Mouse (Mus musculus): Measurements from ENCODE around the gene Rfx8.

The Rfx8 gene

GRCm38 (mm10) chr1:39649691-39650434 lies 70.9 kb downstream of the Rfx8 start:
- no peak for DNase-seq (ENCODE audit: low read depth, low spot score)

- DNase-seq (ENCODE audit: low read depth, low spot score), result no peak
Measured at GRCm38 (mm10) chr1:39648584-39648983, 72.2 kb downstream of the Rfx8 start.

- DNase-seq (ENCODE audit: low read depth, low spot score), result no peak
Measured at GRCm38 (mm10) chr1:39645905-39646759, 74.7 kb downstream of the Rfx8 start.

- DNase-seq (ENCODE audit: low read depth, low spot score), result no peak
Measured at GRCm38 (mm10) chr1:39644333-39644732, 76.5 kb downstream of the Rfx8 start.

- no peak for DNase-seq (ENCODE audit: low read depth, low spot score)
Measured at GRCm38 (mm10) chr1:39641667-39642066, 79.1 kb downstream of the Rfx8 start.

GRCm38 (mm10) chr1:39637139-39637538 lies 83.7 kb downstream of the Rfx8 start:
- DNase-seq (ENCODE audit: low read depth, low spot score), result no peak

GRCm38 (mm10) chr1:39636660-39637059 lies 84.1 kb downstream of the Rfx8 start:
- no peak for DNase-seq (ENCODE audit: low read depth, low spot score)

- no peak for DNase-seq (ENCODE audit: low read depth, low spot score)
Measured at GRCm38 (mm10) chr1:39636196-39636595, 84.6 kb downstream of the Rfx8 start.

GRCm38 (mm10) chr1:39628606-39629005 lies 92.2 kb downstream of the Rfx8 start:
- no peak for DNase-seq (ENCODE audit: low read depth, low spot score)

- DNase-seq (ENCODE audit: low read depth, low spot score), result no peak
Measured at GRCm38 (mm10) chr1:39625491-39625890, 95.3 kb downstream of the Rfx8 start.

GRCm38 (mm10) chr1:39623729-39624128 lies 97.1 kb downstream of the Rfx8 start:
- DNase-seq (ENCODE audit: low read depth, low spot score), result no peak

GRCm38 (mm10) chr1:39623106-39623505 lies 97.7 kb downstream of the Rfx8 start:
- DNase-seq (ENCODE audit: low read depth, low spot score), result no peak

- peak; percentile 32 for DNase-seq (ENCODE audit: low read depth, low spot score)
Measured at GRCm38 (mm10) chr1:39618524-39618923, 102.3 kb downstream of the Rfx8 start.

- no peak for DNase-seq (ENCODE audit: low read depth, low spot score)
Measured at GRCm38 (mm10) chr1:39615526-39615925, 105.3 kb downstream of the Rfx8 start.
